ENCODE assay signal across 9 mouse cellular contexts in genomic region chr17:90628469-90628868, GRCm38 (mm10).
A peak's percentile ranks its signal among the peaks of the same experiment; 100 is the strongest.
DNase-seq lines count a peak whose midpoint lies in the region; ATAC-seq and TF ChIP-seq lines count a peak whose summit lies in the region.
"Had no signal": no experiment of that assay in that cellular context is flagged by ENCODE, and none has a peak within 500 bp of the region (broad histone marks: within the 10 kb centered on the region; RNA-seq: fewer than 3 reads in every experiment).

No protein-coding gene starts in this region.

- H3K4me3 ChIP-seq in gastrocnemius, adult 2 months: no peak overlapping the region
- H3K4me3 ChIP-seq: megakaryocyte, embryonic 14.5 days had no signal

- ATAC-seq in monocyte, adult 5-6 weeks (replicated peaks; ENCODE audit: insufficient number of reproducible peaks, low FRiP score, low TSS enrichment, poor library complexity, severe bottlenecking): no peak

- DNase-seq in gastrocnemius, adult 2 months: no peak
- DNase-seq in gastrocnemius, postnatal 25 days: no peak
- DNase-seq in ovary, postnatal 14 days (ENCODE audit: low spot score): peak; percentile 1
- no peak for DNase-seq in ovary, adult 18-20 months (ENCODE audit: low spot score)
- peak; percentile 29 for DNase-seq in fibroblast of lung, adult 2 months (ENCODE audit: low read depth)
- peak; percentile 61 to 87 for DNase-seq in left cerebral cortex, postnatal 14 days (ENCODE audit: low spot score in 2 of 2)
- DNase-seq in thymus, postnatal 14 days: no peak

- H3K27ac ChIP-seq in gastrocnemius, adult 2 months: no peak overlapping the region

- peak; percentile 41 for TF ChIP-seq CTCF in gastrocnemius, adult 2 months (IDR thresholded peaks at IDR 0.05)

- intact Hi-C loops in gastrocnemius, adult 2 months (cut with DNase I): no loop called here
- intact Hi-C loops in left cerebral cortex, postnatal 14 days (cut with DNase I): loop anchor here (10.0 kb wide), 2 partner anchors 176 to 456 kb away; no protein-coding TSS in a partner anchor

Comparison
In these comparisons a context has a peak if more than half of its experiments do, and no peak if none do; other contexts are left out.
1. DNase-seq: peak in ovary, postnatal 14 days (single experiment), fibroblast of lung, adult 2 months (single experiment) and left cerebral cortex, postnatal 14 days (2 of 2); none in gastrocnemius, adult 2 months (single experiment), gastrocnemius, postnatal 25 days (single experiment), ovary, adult 18-20 months (single experiment) and thymus, postnatal 14 days (single experiment).